22 mouse cellular contexts compared by ENCODE assay signal in the genomic region with DNA sequence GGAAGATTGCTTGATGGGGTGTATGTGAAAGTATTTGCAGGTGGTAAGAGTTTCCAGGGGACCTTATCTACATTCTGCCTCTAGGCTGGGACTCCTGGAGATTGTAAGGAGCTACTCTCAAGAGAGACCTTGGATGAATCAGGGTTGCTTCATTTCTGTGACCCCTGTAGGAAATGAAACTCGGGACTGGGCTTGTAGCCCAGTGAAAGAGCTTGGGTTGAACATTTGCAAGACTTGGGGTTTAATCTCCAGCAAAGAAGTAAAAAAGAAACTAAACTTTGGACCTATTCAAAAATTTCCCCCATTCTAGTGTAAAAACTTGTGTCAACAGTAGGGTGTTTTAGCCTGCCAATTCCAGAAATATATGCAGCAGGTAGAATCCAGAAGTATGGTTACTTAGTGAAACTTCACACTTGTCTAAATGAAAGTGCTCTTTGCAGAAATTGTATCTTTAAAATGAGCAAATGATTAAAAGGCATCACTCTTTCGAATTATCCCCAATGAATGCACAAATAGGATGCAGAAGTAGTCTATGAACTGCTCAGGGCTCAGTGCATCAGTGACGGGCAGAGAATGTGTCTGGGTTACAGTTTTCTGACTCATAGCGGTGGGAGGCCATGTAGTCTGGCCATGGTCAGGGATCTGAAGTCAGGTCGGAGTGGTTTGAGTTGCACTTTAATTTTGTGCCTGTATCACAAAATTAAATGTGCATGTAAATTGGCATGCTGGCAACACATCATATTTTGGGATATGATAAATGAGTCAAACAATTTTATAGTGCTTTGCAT. TPM values are rescaled to one million over a fixed set of nuclear protein-coding genes. Genes with fewer than 3 reads are reported as not detected.
DNase-seq lines count a peak whose midpoint lies in the region; ATAC-seq lines count a peak whose summit lies in the region.
"Had no signal": no experiment of that assay in that cellular context is flagged by ENCODE, and none has a peak within 500 bp of the region (broad histone marks: within the 10 kb centered on the region; RNA-seq: fewer than 3 reads in every experiment).

No protein-coding gene starts in this region.

- 85% methylated on average over 5 of the region's 5 CpGs for WGBS in kidney, embryonic 15.5 days

- H3K4me2 ChIP-seq in kidney, embryonic 15.5 days: no peak overlapping the region
- H3K4me2 ChIP-seq: heart, embryonic 12.5 days; lung, embryonic 15.5 days; neural tube, embryonic 15.5 days had no signal

- no peaks in the 10 kb centered on the region for H3K9me3 ChIP-seq in kidney, embryonic 15.5 days (replicated peaks)
- H3K9me3 ChIP-seq: heart, embryonic 12.5 days; lung, embryonic 15.5 days; neural tube, embryonic 15.5 days had no signal

- peaks cover 10% of the 10 kb centered on the region; the same call in 1 of the 2 replicates for H3K36me3 ChIP-seq in kidney, embryonic 15.5 days

- no peak overlapping the region for H3K9ac ChIP-seq in kidney, embryonic 15.5 days
- H3K9ac ChIP-seq: heart, embryonic 12.5 days; lung, embryonic 15.5 days; neural tube, embryonic 15.5 days had no signal

- peak; percentile 20 for DNase-seq in adrenal gland, adult 8-10 months
- no peak for DNase-seq in adrenal gland, adult 18-20 months (ENCODE audit: low spot score in 2 of 2)
- DNase-seq in kidney, adult 8-10 months: peak; percentile 78 to 86
- no peak for DNase-seq in left cerebral cortex, adult 11 months (ENCODE audit: low spot score)
- DNase-seq in left cerebral cortex, postnatal 14 days (ENCODE audit: low spot score in 2 of 2): no peak
- DNase-seq: cerebellum, adult 11-12 months; cerebellum, postnatal 25 days; gastrocnemius, postnatal 36 days; heart, postnatal 4 days; midbrain, embryonic 14.5 days; right cerebral cortex, postnatal 25 days had no signal

- no peak for ATAC-seq in kidney, embryonic 15.5 days (replicated peaks; ENCODE audit: low FRiP score)
- 0 out of 2 replicates have a peak, but pooled peaks have one; percentile 39 for ATAC-seq in common myeloid progenitor, adult 5-6 weeks (replicated peaks; ENCODE audit: low read depth, poor library complexity, severe bottlenecking)
- peak; percentile 37; the same call in 1 of the 2 replicates for ATAC-seq in megakaryocyte progenitor cell, adult 5-6 weeks (replicated peaks; ENCODE audit: poor library complexity)
- ATAC-seq: forebrain, embryonic 14.5 days had no signal

- intact Hi-C loops in left cerebral cortex, postnatal 14 days (cut with DNase I): no loop called here

- no peaks in the 10 kb centered on the region for H3K27me3 ChIP-seq in kidney, embryonic 15.5 days
- H3K27me3 ChIP-seq: CH12.LX; heart, embryonic 12.5 days; lung, embryonic 15.5 days; neural tube, embryonic 15.5 days had no signal

- 0 out of 2 replicates have a peak, but pooled peaks cover 4% of the 10 kb centered on the region for H3K4me1 ChIP-seq in kidney, embryonic 15.5 days
- H3K4me1 ChIP-seq: heart, embryonic 12.5 days; lung, embryonic 15.5 days; neural tube, embryonic 15.5 days had no signal

- no peak overlapping the region for H3K4me3 ChIP-seq in kidney, embryonic 15.5 days (replicated peaks)
- H3K4me3 ChIP-seq: heart, embryonic 12.5 days; left cerebral cortex, adult 2 months; lung, embryonic 15.5 days; myocyte; neural tube, embryonic 15.5 days had no signal

- H3K27ac ChIP-seq in kidney, embryonic 15.5 days: no peak overlapping the region
- H3K27ac ChIP-seq: left cerebral cortex, adult 2 months; lung, embryonic 15.5 days; neural tube, embryonic 15.5 days; stomach, postnatal 0 days had no signal

RNA-seq across cellular contexts. Expression of a gene that starts 9.5 kb away (rescaled TPM):
- total RNA-seq in adrenal gland, adult 8-10 months (2022): 100 to 1,000 TPM; 115 to 151 (median 134) TPM
- total RNA-seq in adrenal gland, adult 18-20 months (2021): 100 to 1,000 TPM; 122 to 139 TPM
- polyA plus RNA-seq in kidney, embryonic 15.5 days (2015; fragmentation: Nextera tagmentation; extraction: Ambion mirVana): 105 and 109 TPM in 2 replicates
- total RNA-seq in common myeloid progenitor, adult 5-6 weeks (2017): 25.6 and 27.5 TPM in 2 replicates
- total RNA-seq in megakaryocyte progenitor cell, adult 5-6 weeks (2015): 23.6 and 28.2 TPM in 2 replicates
- total RNA-seq in megakaryocyte progenitor cell, adult 5-6 weeks (2017): 28.5 and 37.9 TPM in 2 replicates
- 100 to 1,000 TPM; 191 to 200 TPM for total RNA-seq in left cerebral cortex, postnatal 14 days (2021)

RNA-seq across cellular contexts. Expression of a gene that starts 36.9 kb away (rescaled TPM):
- 100 to 1,000 TPM in 2 of 4 experiments, 10 to 100 TPM in 2; 90.4 to 172 (median 116) TPM for total RNA-seq in adrenal gland, adult 8-10 months (2022)
- 100 to 1,000 TPM; 157 to 164 TPM for total RNA-seq in adrenal gland, adult 18-20 months (2021)
- polyA plus RNA-seq in kidney, embryonic 15.5 days (2015; fragmentation: Nextera tagmentation; extraction: Ambion mirVana): 97.9 and 111 TPM in 2 replicates
- 35.6 and 56.3 TPM in 2 replicates for total RNA-seq in common myeloid progenitor, adult 5-6 weeks (2017)
- 127 and 143 TPM in 2 replicates for total RNA-seq in megakaryocyte progenitor cell, adult 5-6 weeks (2015)
- 47.1 and 57.8 TPM in 2 replicates for total RNA-seq in megakaryocyte progenitor cell, adult 5-6 weeks (2017)
- 10 to 100 TPM; 83.7 to 86.8 TPM for total RNA-seq in left cerebral cortex, postnatal 14 days (2021)

Comparison
In these comparisons a context has a peak if more than half of its experiments do, and no peak if none do; other contexts are left out.
1. DNase-seq: peak in adrenal gland, adult 8-10 months (single experiment) and kidney, adult 8-10 months (2 of 2); none in adrenal gland, adult 18-20 months (0 of 2), left cerebral cortex, adult 11 months (single experiment) and left cerebral cortex, postnatal 14 days (0 of 2).